Mouse (Mus musculus) MEL (cell line): ENCODE results near the gene Selenoo.

ENCODE experiments used
- CTCF ChIP-seq, 3 experiments: IDR thresholded peaks in 2 of 3; conservative IDR thresholded peaks in 1 of 3; 2 replicates each; pipeline ENCODE4 v1.5.1; 2011 to 2012; ENCODE audit warnings: low read length in 3 of 3, low read depth in 2 of 3, mild to moderate bottlenecking in 2 of 3, improper control_type of control experiment in 1 of 3, inconsistent platforms in 1 of 3, mixed read lengths in 1 of 3, moderate library complexity in 1 of 3; ENCODE audit not compliant: control insufficient read depth in 1 of 3, insufficient read depth in 1 of 3, poor library complexity in 1 of 3, severe bottlenecking in 1 of 3
- E2F4 ChIP-seq: IDR thresholded peaks from 2 replicates; pipeline ENCODE4 v1.6.1; 2011; ENCODE audit warnings: low read depth, low read length, improper control_type of control experiment, borderline replicate concordance
- MYC ChIP-seq: IDR thresholded peaks from 2 replicates; pipeline ENCODE4 v1.6.1; 2011; ENCODE audit warnings: low read depth, mild to moderate bottlenecking, low read length, improper control_type of control experiment, moderate library complexity
- POLR2A ChIP-seq, 2 experiments: IDR thresholded peaks; 2 replicates each; pipeline ENCODE4 v1.6.1; 2011 to 2012; ENCODE audit warnings: low read length in 2 of 2, mild to moderate bottlenecking in 2 of 2, control low read depth in 1 of 2, improper control_type of control experiment in 1 of 2, low read depth in 1 of 2, moderate library complexity in 1 of 2; ENCODE audit not compliant: control insufficient read depth in 1 of 2, insufficient read depth in 1 of 2, poor library complexity in 1 of 2
- TCF12 ChIP-seq: IDR thresholded peaks from 2 replicates; pipeline ENCODE4 v1.6.1; 2014; ENCODE audit warnings: low read depth, mild to moderate bottlenecking, inconsistent platforms, low read length, improper control_type of control experiment, moderate library complexity
- ZC3H11A ChIP-seq: IDR thresholded peaks from 2 replicates; pipeline ENCODE4 v1.6.1; 2012; ENCODE audit warnings: low read depth, mild to moderate bottlenecking, inconsistent platforms, low read length, improper control_type of control experiment

DNA sequence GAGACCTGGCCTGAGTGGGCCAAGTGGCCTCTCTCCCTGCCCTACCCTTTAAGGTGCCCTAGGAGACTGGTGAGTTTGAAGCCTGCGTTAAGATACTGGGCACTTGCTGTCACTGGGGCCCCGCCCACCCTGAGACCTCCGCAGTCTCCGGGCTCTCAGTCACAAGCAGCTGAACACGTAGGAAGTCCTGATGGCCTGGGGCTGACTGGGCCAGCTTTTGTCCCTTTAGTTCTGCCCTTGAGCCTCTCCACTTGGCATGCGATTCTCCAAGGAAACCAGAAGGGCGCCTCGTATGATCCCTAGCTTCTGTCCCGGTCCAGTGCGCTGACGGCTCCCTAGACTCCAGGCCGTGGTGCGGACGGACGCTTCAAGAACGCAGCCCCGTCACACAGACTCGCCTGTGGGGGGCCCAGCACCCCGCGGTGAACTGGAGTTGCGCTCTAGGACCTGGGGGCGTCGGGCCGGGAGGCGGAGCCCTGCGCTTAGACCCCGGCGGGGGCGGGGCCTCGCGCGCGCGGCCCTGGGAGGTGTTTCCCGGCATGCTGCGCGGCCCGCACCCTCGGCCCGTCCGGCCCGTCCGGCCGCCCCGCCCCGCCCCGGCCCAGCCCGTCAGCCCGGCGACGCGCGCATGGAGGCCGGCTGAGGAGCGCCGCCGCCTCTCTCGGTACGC is 13.3 kb upstream of the Selenoo start:
- TF ChIP-seq POLR2A (IDR thresholded peaks at IDR 0.05; ENCODE audit: control insufficient read depth in 1 of 2, insufficient read depth in 1 of 2, low read depth in 1 of 2, low read length in 2 of 2, poor library complexity in 1 of 2): peak; percentile 49 to 54; a peak in 2 of 4 replicates
- TF ChIP-seq E2F4: no peak
- TF ChIP-seq CTCF (IDR thresholded peaks at IDR 0.05 in 2 of 3, conservative IDR thresholded peaks at IDR 0.05 in 1 of 3; ENCODE audit: control insufficient read depth in 1 of 3, insufficient read depth in 1 of 3, low read depth in 2 of 3, low read length in 3 of 3, poor library complexity in 1 of 3, severe bottlenecking in 1 of 3): peak in 1 of 3 experiments; percentile 15; a peak in 1 of 6 replicates
- no peak for TF ChIP-seq MYC
- TF ChIP-seq ZC3H11A: no peak
- TF ChIP-seq TCF12: peak; percentile 38; the same call in 1 of the 2 replicates
